In the genomic region with DNA sequence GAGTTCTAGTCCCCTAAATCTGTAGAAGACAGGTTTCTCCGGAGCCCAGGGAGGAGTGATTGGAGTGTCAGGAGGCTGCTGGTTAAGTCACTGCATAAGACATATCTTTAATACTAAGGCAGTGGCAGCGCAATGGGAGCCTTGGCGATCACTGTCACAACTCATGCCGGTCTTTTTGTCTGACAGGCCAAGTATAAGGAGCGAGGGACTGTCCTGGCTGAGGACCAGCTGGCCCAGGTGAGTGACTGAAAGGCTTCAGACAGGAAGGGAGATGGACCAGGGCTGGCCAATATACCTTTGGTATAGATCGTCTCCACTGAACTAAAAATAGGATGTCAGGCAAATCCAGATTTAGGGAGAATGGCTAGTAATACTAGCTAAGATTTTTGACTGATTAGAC, we compare ENCODE assay signal across 8 mouse cellular contexts. TPM values are rescaled to one million over a fixed set of nuclear protein-coding genes. Genes with fewer than 3 reads are reported as not detected.
DNase-seq lines count a peak whose midpoint lies in the region; ATAC-seq and TF ChIP-seq lines count a peak whose summit lies in the region.

No protein-coding gene starts in this region.

- H3K36me3 ChIP-seq in kidney, embryonic 15.5 days, result peaks cover 28% of the 10 kb centered on the region
- H3K36me3 ChIP-seq in forebrain, embryonic 13.5 days (ENCODE audit: poor library complexity, severe bottlenecking), result peaks cover 19% of the 10 kb centered on the region
- peaks cover 7% of the 10 kb centered on the region; the same call in 1 of the 2 replicates for H3K36me3 ChIP-seq in liver, embryonic 14.5 days (replicated peaks; ENCODE audit: control insufficient read depth, insufficient read depth, low read depth)

- no peak for ATAC-seq in kidney, embryonic 15.5 days (replicated peaks; ENCODE audit: low FRiP score)
- ATAC-seq in forebrain, embryonic 13.5 days, result no peak; the same call in 1 of the 2 replicates
- peak; percentile 40; the same call in 1 of the 2 replicates for ATAC-seq in liver, embryonic 14.5 days (ENCODE audit: insufficient read depth)

- peak overlapping the region; percentile 86 for H3K4me2 ChIP-seq in kidney, embryonic 15.5 days
- peak overlapping the region; percentile 95 for H3K4me2 ChIP-seq in forebrain, embryonic 13.5 days
- H3K4me2 ChIP-seq in liver, embryonic 14.5 days (ENCODE audit: low read depth), result peak overlapping the region; percentile 66

- no peak for TF ChIP-seq CTCF in liver, embryonic 14.5 days (IDR thresholded peaks at IDR 0.05; ENCODE audit: low read depth)

- peak overlapping the region; percentile 72; the same call in 1 of the 2 replicates for H3K27ac ChIP-seq in kidney, embryonic 15.5 days
- H3K27ac ChIP-seq in brown adipose tissue, adult 24 weeks (replicated peaks; ENCODE audit: low read depth, low read length), result no peak overlapping the region
- no peak overlapping the region for H3K27ac ChIP-seq in forebrain, embryonic 13.5 days
- H3K27ac ChIP-seq in liver, embryonic 14.5 days, result peak overlapping the region; percentile 7

- 8% methylated on average over 6 of the region's 6 CpGs for WGBS in kidney, embryonic 15.5 days
- 9% methylated on average over 6 of the region's 6 CpGs for WGBS in forebrain, embryonic 13.5 days
- WGBS in liver, embryonic 14.5 days (ENCODE audit: insufficient replicate concordance), result 5% methylated on average over 6 of the region's 6 CpGs

- TF ChIP-seq EP300 in liver, embryonic 14.5 days (IDR thresholded peaks at IDR 0.05; ENCODE audit: low read depth), result no peak

- H3K4me1 ChIP-seq in kidney, embryonic 15.5 days, result peaks cover 16% of the 10 kb centered on the region
- H3K4me1 ChIP-seq in brown adipose tissue, adult 24 weeks (ENCODE audit: control insufficient read depth, insufficient read depth, insufficient read length, low read length), result peaks cover 8% of the 10 kb centered on the region; the same call in 1 of the 2 replicates
- peaks cover 23% of the 10 kb centered on the region for H3K4me1 ChIP-seq in forebrain, embryonic 13.5 days
- H3K4me1 ChIP-seq in liver, embryonic 14.5 days (replicated peaks; ENCODE audit: control insufficient read depth in 2 of 2, insufficient read depth in 2 of 2, low read length in 1 of 2), result peaks cover 14 to 27% of the 10 kb centered on the region in 2 experiments

- H3K9ac ChIP-seq in kidney, embryonic 15.5 days, result peak overlapping the region; percentile 51
- H3K9ac ChIP-seq in forebrain, embryonic 13.5 days, result peak overlapping the region; percentile 85
- peak overlapping the region; percentile 81 for H3K9ac ChIP-seq in liver, embryonic 14.5 days (replicated peaks)

- no peaks in the 10 kb centered on the region for H3K27me3 ChIP-seq in kidney, embryonic 15.5 days
- H3K27me3 ChIP-seq in forebrain, embryonic 13.5 days, result peaks cover 5% of the 10 kb centered on the region; the same call in 1 of the 2 replicates
- H3K27me3 ChIP-seq in liver, embryonic 14.5 days (ENCODE audit: control insufficient read depth, insufficient read depth, low read length), result no peaks in the 10 kb centered on the region

- no peaks in the 10 kb centered on the region for H3K9me3 ChIP-seq in kidney, embryonic 15.5 days (replicated peaks)
- no peaks in the 10 kb centered on the region for H3K9me3 ChIP-seq in forebrain, embryonic 13.5 days (replicated peaks)
- H3K9me3 ChIP-seq in liver, embryonic 14.5 days (ENCODE audit: control insufficient read depth, low read length), result no peaks in the 10 kb centered on the region

- peak overlapping the region; percentile 64 for H3K4me3 ChIP-seq in kidney, embryonic 15.5 days (replicated peaks)
- peak overlapping the region; percentile 94 for H3K4me3 ChIP-seq in brown adipose tissue, adult 24 weeks (ENCODE audit: insufficient read depth, low read depth, low read length)
- H3K4me3 ChIP-seq in forebrain, embryonic 13.5 days, result peak overlapping the region; percentile 91
- peak overlapping the region; percentile 84 to 93 for H3K4me3 ChIP-seq in liver, embryonic 14.5 days (ENCODE audit: insufficient read depth in 1 of 2, low read depth in 2 of 2, low read length in 2 of 2)

- DNase-seq in kidney, adult 9 months, result no peak
- DNase-seq in liver, embryonic 14.5 days (ENCODE audit: low read depth in 3 of 3, low spot score in 3 of 3), result no peak
- DNase-seq in natural killer cell, adult 2 months (ENCODE audit: low spot score in 2 of 2), result no peak
- DNase-seq in adrenal gland, postnatal 36 days, result no peak
- no peak for DNase-seq in adrenal gland, adult 18-20 months (ENCODE audit: low spot score in 2 of 2)

RNA-seq across cellular contexts. Expression of a gene that starts 0.4 kb away (rescaled TPM):
- 98.3 and 99.0 TPM in 2 replicates for polyA plus RNA-seq in kidney, embryonic 15.5 days (2015; fragmentation: Nextera tagmentation; extraction: Ambion mirVana)
- 61.6 and 90.5 TPM in 2 replicates for polyA plus RNA-seq in brown adipose tissue, adult 24 weeks (2012; ENCODE audit: insufficient read depth, insufficient read length, missing spikeins)
- polyA plus RNA-seq in forebrain, embryonic 13.5 days (2015; fragmentation: Nextera tagmentation; extraction: Ambion mirVana), result 129 and 132 TPM in 2 replicates
- polyA plus RNA-seq in liver, embryonic 14.5 days (2012; rRNA removed), result 18.5 and 28.2 TPM in 2 replicates
- polyA plus RNA-seq in liver, embryonic 14.5 days (2014; fragmentation: Nextera tagmentation; extraction: Ambion mirVana), result 28.9 and 30.0 TPM in 2 replicates
- 10 to 100 TPM; 85.8 to 89.6 TPM for total RNA-seq in adrenal gland, postnatal 36 days (2021)
- 10 to 100 TPM; 81.1 to 87.0 TPM for total RNA-seq in adrenal gland, adult 18-20 months (2021)

RNA-seq across cellular contexts. Expression of a gene that starts 10.8 kb away (rescaled TPM):
- not detected in 2 replicates for polyA plus RNA-seq in kidney, embryonic 15.5 days (2015; fragmentation: Nextera tagmentation; extraction: Ambion mirVana)
- not detected in 2 replicates for polyA plus RNA-seq in brown adipose tissue, adult 24 weeks (2012; ENCODE audit: insufficient read depth, insufficient read length, missing spikeins)
- polyA plus RNA-seq in forebrain, embryonic 13.5 days (2015; fragmentation: Nextera tagmentation; extraction: Ambion mirVana), result not detected in 2 replicates
- polyA plus RNA-seq in liver, embryonic 14.5 days (2012; rRNA removed), result 0.09 TPM in 1 of 2 replicates, not detected in the other
- not detected in 2 replicates for polyA plus RNA-seq in liver, embryonic 14.5 days (2014; fragmentation: Nextera tagmentation; extraction: Ambion mirVana)
- not detected for total RNA-seq in adrenal gland, postnatal 36 days (2021)
- not detected for total RNA-seq in adrenal gland, adult 18-20 months (2021)

RNA-seq across cellular contexts. Expression of a gene that starts 29.4 kb away (rescaled TPM):
- polyA plus RNA-seq in kidney, embryonic 15.5 days (2015; fragmentation: Nextera tagmentation; extraction: Ambion mirVana), result 53.8 and 57.9 TPM in 2 replicates
- not detected in 2 replicates for polyA plus RNA-seq in brown adipose tissue, adult 24 weeks (2012; ENCODE audit: insufficient read depth, insufficient read length, missing spikeins)
- polyA plus RNA-seq in forebrain, embryonic 13.5 days (2015; fragmentation: Nextera tagmentation; extraction: Ambion mirVana), result 53.4 and 58.0 TPM in 2 replicates
- 3.0 and 4.1 TPM in 2 replicates for polyA plus RNA-seq in liver, embryonic 14.5 days (2012; rRNA removed)
- 7.1 and 7.6 TPM in 2 replicates for polyA plus RNA-seq in liver, embryonic 14.5 days (2014; fragmentation: Nextera tagmentation; extraction: Ambion mirVana)
- total RNA-seq in adrenal gland, postnatal 36 days (2021), result 1 to 10 TPM; 2.1 to 4.7 TPM
- total RNA-seq in adrenal gland, adult 18-20 months (2021), result under 1 TPM; 0.22 to 0.53 TPM

RNA-seq across cellular contexts. Expression of a gene that starts 30.1 kb away (rescaled TPM):
- polyA plus RNA-seq in kidney, embryonic 15.5 days (2015; fragmentation: Nextera tagmentation; extraction: Ambion mirVana), result 40.6 and 42.0 TPM in 2 replicates
- 11.5 and 13.7 TPM in 2 replicates for polyA plus RNA-seq in brown adipose tissue, adult 24 weeks (2012; ENCODE audit: insufficient read depth, insufficient read length, missing spikeins)
- polyA plus RNA-seq in forebrain, embryonic 13.5 days (2015; fragmentation: Nextera tagmentation; extraction: Ambion mirVana), result 25.8 and 27.7 TPM in 2 replicates
- polyA plus RNA-seq in liver, embryonic 14.5 days (2012; rRNA removed), result 11.8 and 15.7 TPM in 2 replicates
- polyA plus RNA-seq in liver, embryonic 14.5 days (2014; fragmentation: Nextera tagmentation; extraction: Ambion mirVana), result 10.7 and 11.5 TPM in 2 replicates
- 10 to 100 TPM; 53.4 to 56.4 TPM for total RNA-seq in adrenal gland, postnatal 36 days (2021)
- total RNA-seq in adrenal gland, adult 18-20 months (2021), result 10 to 100 TPM; 49.3 to 57.7 TPM

RNA-seq across cellular contexts. Expression of a gene that starts 40.3 kb away (rescaled TPM):
- polyA plus RNA-seq in kidney, embryonic 15.5 days (2015; fragmentation: Nextera tagmentation; extraction: Ambion mirVana), result 648 and 705 TPM in 2 replicates
- 43.7 and 57.2 TPM in 2 replicates for polyA plus RNA-seq in brown adipose tissue, adult 24 weeks (2012; ENCODE audit: insufficient read depth, insufficient read length, missing spikeins)
- 421 and 435 TPM in 2 replicates for polyA plus RNA-seq in forebrain, embryonic 13.5 days (2015; fragmentation: Nextera tagmentation; extraction: Ambion mirVana)
- 213 and 233 TPM in 2 replicates for polyA plus RNA-seq in liver, embryonic 14.5 days (2012; rRNA removed)
- 650 and 693 TPM in 2 replicates for polyA plus RNA-seq in liver, embryonic 14.5 days (2014; fragmentation: Nextera tagmentation; extraction: Ambion mirVana)
- total RNA-seq in adrenal gland, postnatal 36 days (2021), result 100 to 1,000 TPM; 268 to 316 TPM
- total RNA-seq in adrenal gland, adult 18-20 months (2021), result 100 to 1,000 TPM; 228 to 281 TPM

Comparison
In these comparisons a context has a peak if more than half of its experiments do, and no peak if none do; other contexts are left out.
1. H3K27ac ChIP-seq: peak in kidney, embryonic 15.5 days (single experiment) and liver, embryonic 14.5 days (single experiment); none in brown adipose tissue, adult 24 weeks (single experiment) and forebrain, embryonic 13.5 days (single experiment).
2. Peak in every context shown above with its lines, with median percentiles within 50 percentile points of each other: H3K4me2 ChIP-seq, H3K4me3 ChIP-seq and H3K9ac ChIP-seq.